Mouse (Mus musculus): ENCODE data around the gene Pde12. TPM values are rescaled to one million over a fixed set of nuclear protein-coding genes. Genes with fewer than 3 reads are reported as not detected.
"Not testable (repeated sequence)": the region's sequence is repeated elsewhere in the genome, so short reads cannot be mapped to it uniquely, and the experiment has no call there.

Gene Pde12
- polyA plus RNA-seq, 1 experiment from 2014 or later = 10.4 TPM

- WGBS = 68% methylated on average over 17 of the region's 17 CpGs
- H3K27me3 ChIP-seq (ENCODE audit: insufficient read depth, low read length); H3K27ac ChIP-seq (ENCODE audit: low read length); H3K4me3 ChIP-seq (ENCODE audit: low read length); ATAC-seq (ENCODE audit: low FRiP score, low TSS enrichment); H3K9ac ChIP-seq (replicated peaks; ENCODE audit: low read length); H3K36me3 ChIP-seq (ENCODE audit: insufficient read depth, low read length); H3K9me3 ChIP-seq (ENCODE audit: low read length); H3K4me2 ChIP-seq (replicated peaks; ENCODE audit: low read depth, low read length): not testable (repeated sequence)
- peaks cover 14% of the 10 kb centered on the region for H3K4me1 ChIP-seq (ENCODE audit: insufficient read depth, low read length)
These were observed 2.4 kb upstream of the Pde12 start for GRCm38 (mm10) chr14:26671870-26672615.

DNA sequence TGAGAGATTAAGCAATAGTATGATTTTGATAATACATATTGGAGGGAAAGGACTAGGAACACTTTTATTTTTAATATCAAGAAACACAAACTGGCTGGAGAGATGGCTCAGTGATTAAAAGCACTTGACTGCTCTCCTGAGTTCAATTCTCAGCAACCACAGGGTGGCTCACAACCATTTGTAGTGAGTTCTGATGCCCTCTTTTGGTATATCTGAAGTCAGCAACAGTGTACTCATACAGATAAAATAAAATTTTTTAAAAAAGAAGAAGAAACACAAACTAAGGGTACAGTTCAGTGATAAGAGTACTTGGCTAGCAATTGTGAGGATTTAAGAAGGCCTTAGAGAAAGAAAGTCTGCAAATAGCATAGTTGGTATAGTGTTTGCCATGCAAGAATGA is 1.3 kb upstream of the Pde12 start:
- Histone ChIP-seq H3K36me3 (ENCODE audit: insufficient read depth, low read length) (peaks cover 4% of the 10 kb centered on the region; the same call in 1 of the 2 replicates), H3K4me3 (ENCODE audit: low read length) (no peak overlapping the region), H3K27me3 (ENCODE audit: insufficient read depth, low read length) (peaks cover 2% of the 10 kb centered on the region; the same call in 1 of the 2 replicates), H3K4me2 (replicated peaks; ENCODE audit: low read depth, low read length) (no peak overlapping the region), H3K9ac (replicated peaks; ENCODE audit: low read length) (no peak overlapping the region), H3K9me3 (ENCODE audit: low read length) (no peaks in the 10 kb centered on the region), H3K4me1 (ENCODE audit: insufficient read depth, low read length) (peaks cover 23% of the 10 kb centered on the region), H3K27ac (ENCODE audit: low read length) (no peak overlapping the region)
- no peak for ATAC-seq (ENCODE audit: low FRiP score, low TSS enrichment)

DNA sequence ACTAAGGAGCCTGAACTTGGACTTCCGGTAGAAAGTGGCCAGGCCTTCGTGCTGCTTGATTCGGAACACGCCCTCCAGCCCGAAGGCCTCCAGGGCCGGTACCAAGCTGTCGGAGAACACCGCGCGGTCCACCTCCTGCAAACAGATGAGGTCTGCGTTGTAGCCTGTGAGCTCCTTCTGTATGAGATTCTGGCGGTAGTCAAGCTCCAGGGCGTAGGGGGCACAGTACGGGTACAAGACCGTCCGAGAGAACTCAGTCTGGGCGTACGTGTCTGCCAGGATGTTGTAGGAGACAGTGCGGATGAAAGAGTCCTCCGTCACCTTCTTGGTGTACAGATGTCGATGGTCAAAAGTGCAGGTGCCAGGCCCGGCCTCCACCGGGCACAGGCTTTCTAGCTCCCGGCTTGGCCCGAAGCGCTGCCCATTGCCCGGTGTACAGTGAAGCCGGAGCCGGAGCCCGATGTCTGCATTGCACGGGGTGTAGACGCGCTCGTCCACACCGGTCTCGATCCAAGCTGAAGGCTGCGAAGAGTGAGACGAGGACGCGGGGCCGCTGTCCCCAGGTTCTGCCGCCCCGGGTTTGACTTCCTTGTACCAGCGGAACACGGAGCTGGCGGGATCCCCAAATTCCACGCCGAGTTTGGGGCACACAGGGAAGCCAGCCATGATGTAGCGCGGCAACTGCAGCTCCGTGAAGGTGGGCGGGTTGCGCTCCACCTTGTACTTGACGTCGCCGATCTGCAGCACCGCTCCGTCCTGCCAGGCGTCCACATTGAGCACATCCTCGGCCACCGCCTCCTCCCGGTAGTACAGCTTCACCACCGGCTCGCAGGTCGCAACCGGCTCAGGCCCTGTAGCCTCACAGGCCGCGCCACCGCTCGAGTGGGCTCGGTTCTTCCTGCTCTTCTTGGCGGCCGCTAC is 1.1 kb downstream of the Pde12 start:
- Histone ChIP-seq H3K4me3 (ENCODE audit: low read length) (peak overlapping the region; percentile 98), H3K36me3 (ENCODE audit: insufficient read depth, low read length) (peaks cover 14% of the 10 kb centered on the region), H3K9me3 (ENCODE audit: low read length) (no peaks in the 10 kb centered on the region), H3K9ac (replicated peaks; ENCODE audit: low read length) (peak overlapping the region; percentile 90), H3K27me3 (ENCODE audit: insufficient read depth, low read length) (no peaks in the 10 kb centered on the region), H3K4me2 (replicated peaks; ENCODE audit: low read depth, low read length) (peak overlapping the region; percentile 88), H3K4me1 (ENCODE audit: insufficient read depth, low read length) (peaks cover 23% of the 10 kb centered on the region), H3K27ac (ENCODE audit: low read length) (peak overlapping the region; percentile 98)
- ATAC-seq (ENCODE audit: low FRiP score, low TSS enrichment) = peak; percentile 74
- under 1% methylated on average over 73 of the region's 73 CpGs for WGBS

- no peak for ATAC-seq (ENCODE audit: low FRiP score, low TSS enrichment)
- peaks cover 23% of the 10 kb centered on the region for H3K4me1 ChIP-seq (ENCODE audit: insufficient read depth, low read length)
- WGBS = 21% methylated on average over 6 of the region's 6 CpGs
- H3K9ac ChIP-seq (replicated peaks; ENCODE audit: low read length) = peak overlapping the region; percentile 90
- H3K27ac ChIP-seq (ENCODE audit: low read length) = no peak overlapping the region; the same call in 1 of the 2 replicates
- H3K4me3 ChIP-seq (ENCODE audit: low read length) = peak overlapping the region; percentile 98
- H3K9me3 ChIP-seq (ENCODE audit: low read length) = no peaks in the 10 kb centered on the region
- H3K4me2 ChIP-seq (replicated peaks; ENCODE audit: low read depth, low read length) = peak overlapping the region; percentile 88
- no peaks in the 10 kb centered on the region for H3K27me3 ChIP-seq (ENCODE audit: insufficient read depth, low read length)
- H3K36me3 ChIP-seq (ENCODE audit: insufficient read depth, low read length) = peaks cover 14% of the 10 kb centered on the region
These were observed 1.7 kb downstream of the Pde12 start for GRCm38 (mm10) chr14:26667991-26668370.

DNA sequence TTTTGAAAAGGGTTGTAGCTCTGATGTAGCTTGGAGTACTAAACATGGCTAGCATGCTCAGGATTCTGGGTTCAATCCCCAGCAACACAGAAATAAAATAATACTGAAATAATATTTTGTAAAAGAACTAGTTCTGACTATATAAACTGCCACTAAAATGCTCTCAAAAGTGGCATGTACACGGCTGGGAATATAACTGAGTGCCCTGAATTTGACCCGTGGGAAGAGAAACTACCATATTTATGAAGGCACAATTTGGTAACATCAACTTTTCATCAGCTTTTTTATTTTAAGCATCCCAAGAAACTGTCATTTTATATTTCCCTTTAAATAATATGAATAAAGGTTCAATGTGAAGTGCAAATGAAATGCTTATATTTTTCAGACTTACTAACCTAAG is 5.8 kb downstream of the Pde12 start:
- Histone ChIP-seq H3K36me3 (ENCODE audit: insufficient read depth, low read length) (peaks cover 21% of the 10 kb centered on the region), H3K27ac (ENCODE audit: low read length) (no peak overlapping the region), H3K4me1 (ENCODE audit: insufficient read depth, low read length) (peaks cover 17% of the 10 kb centered on the region), H3K4me2 (replicated peaks; ENCODE audit: low read depth, low read length) (no peak overlapping the region), H3K4me3 (ENCODE audit: low read length) (no peak overlapping the region), H3K27me3 (ENCODE audit: insufficient read depth, low read length) (no peaks in the 10 kb centered on the region), H3K9me3 (ENCODE audit: low read length) (no peaks in the 10 kb centered on the region), H3K9ac (replicated peaks; ENCODE audit: low read length) (no peak overlapping the region)
- 87% methylated on average over 2 of the region's 2 CpGs for WGBS
- no peak for ATAC-seq (ENCODE audit: low FRiP score, low TSS enrichment)

GRCm38 (mm10) chr14:26662488-26662887 is 7.2 kb downstream of the Pde12 start:
- H3K27me3 ChIP-seq (ENCODE audit: insufficient read depth, low read length) = no peaks in the 10 kb centered on the region
- no peaks in the 10 kb centered on the region for H3K9me3 ChIP-seq (ENCODE audit: low read length)
- H3K4me2 ChIP-seq (replicated peaks; ENCODE audit: low read depth, low read length) = no peak overlapping the region
- 88% methylated on average over 2 of the region's 2 CpGs for WGBS
- ATAC-seq (ENCODE audit: low FRiP score, low TSS enrichment) = no peak
- H3K36me3 ChIP-seq (ENCODE audit: insufficient read depth, low read length) = peaks cover 26% of the 10 kb centered on the region
- H3K4me3 ChIP-seq (ENCODE audit: low read length) = no peak overlapping the region
- no peak overlapping the region for H3K9ac ChIP-seq (replicated peaks; ENCODE audit: low read length)
- H3K4me1 ChIP-seq (ENCODE audit: insufficient read depth, low read length) = peaks cover 11% of the 10 kb centered on the region
- no peak overlapping the region for H3K27ac ChIP-seq (ENCODE audit: low read length)

GRCm38 (mm10) chr14:26662016-26662415 is 7.7 kb downstream of the Pde12 start:
- H3K4me3 ChIP-seq (ENCODE audit: low read length) = no peak overlapping the region
- H3K9me3 ChIP-seq (ENCODE audit: low read length) = no peaks in the 10 kb centered on the region
- ATAC-seq (ENCODE audit: low FRiP score, low TSS enrichment) = no peak
- peaks cover 30% of the 10 kb centered on the region for H3K36me3 ChIP-seq (ENCODE audit: insufficient read depth, low read length)
- 62% methylated on average over 3 of the region's 3 CpGs for WGBS
- no peak overlapping the region for H3K9ac ChIP-seq (replicated peaks; ENCODE audit: low read length)
- no peak overlapping the region for H3K4me2 ChIP-seq (replicated peaks; ENCODE audit: low read depth, low read length)
- H3K27ac ChIP-seq (ENCODE audit: low read length) = no peak overlapping the region
- H3K4me1 ChIP-seq (ENCODE audit: insufficient read depth, low read length) = peaks cover 9% of the 10 kb centered on the region
- no peaks in the 10 kb centered on the region for H3K27me3 ChIP-seq (ENCODE audit: insufficient read depth, low read length)

DNA sequence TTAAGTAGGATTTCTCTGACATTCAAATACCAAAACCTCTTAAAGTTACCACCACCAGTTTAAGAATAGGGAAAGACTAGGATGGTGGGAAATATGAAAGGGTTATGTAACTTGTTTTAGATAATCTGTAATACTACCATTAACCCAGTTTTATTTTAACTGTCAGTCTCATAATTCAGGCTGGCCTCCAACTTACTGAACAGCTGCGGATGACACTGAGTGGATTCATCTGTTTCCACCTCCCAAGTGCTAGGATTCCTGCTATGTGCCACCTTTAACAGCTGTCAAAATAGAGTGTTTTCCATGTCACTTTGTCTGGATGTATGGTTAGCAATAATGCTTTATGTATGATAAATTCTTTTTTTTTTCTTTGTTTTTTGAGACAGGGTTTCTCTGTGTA is 9.4 kb downstream of the Pde12 start:
- no peak overlapping the region for H3K4me3 ChIP-seq (ENCODE audit: low read length)
- no peak overlapping the region for H3K27ac ChIP-seq (ENCODE audit: low read length)
- WGBS = 92% methylated on average over 1 of the region's 1 CpGs
- H3K4me1 ChIP-seq (ENCODE audit: insufficient read depth, low read length) = no peaks in the 10 kb centered on the region
- H3K36me3 ChIP-seq (ENCODE audit: insufficient read depth, low read length) = peaks cover 29% of the 10 kb centered on the region
- ATAC-seq (ENCODE audit: low FRiP score, low TSS enrichment) = no peak
- H3K9ac ChIP-seq (replicated peaks; ENCODE audit: low read length) = no peak overlapping the region
- no peaks in the 10 kb centered on the region for H3K9me3 ChIP-seq (ENCODE audit: low read length)
- no peak overlapping the region for H3K4me2 ChIP-seq (replicated peaks; ENCODE audit: low read depth, low read length)
- H3K27me3 ChIP-seq (ENCODE audit: insufficient read depth, low read length) = no peaks in the 10 kb centered on the region

DNA sequence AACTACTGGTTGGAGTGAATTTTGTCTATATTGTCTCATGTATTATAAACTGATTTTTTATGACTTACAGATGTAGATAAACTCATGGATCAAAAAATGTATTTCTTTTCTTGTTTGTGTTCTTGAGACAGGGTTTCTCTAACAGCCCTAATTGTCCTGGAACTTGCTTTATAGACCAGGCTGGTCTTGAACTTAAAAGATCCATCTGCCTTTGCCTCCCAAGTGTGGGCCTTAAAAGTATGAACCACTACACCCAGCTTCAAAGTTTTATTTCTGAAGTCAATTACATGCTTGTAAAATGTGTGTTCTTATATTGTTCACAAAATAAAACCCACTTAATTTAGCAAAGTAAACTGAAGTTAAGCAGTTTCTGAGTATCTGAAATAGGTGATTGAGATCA is 11.5 kb downstream of the Pde12 start:
- Histone ChIP-seq H3K27me3 (ENCODE audit: insufficient read depth, low read length) (no peaks in the 10 kb centered on the region), H3K4me2 (replicated peaks; ENCODE audit: low read depth, low read length) (no peak overlapping the region), H3K27ac (ENCODE audit: low read length) (no peak overlapping the region), H3K4me3 (ENCODE audit: low read length) (no peak overlapping the region), H3K9ac (replicated peaks; ENCODE audit: low read length) (no peak overlapping the region), H3K36me3 (ENCODE audit: insufficient read depth, low read length) (peaks cover 37% of the 10 kb centered on the region), H3K9me3 (ENCODE audit: low read length) (no peaks in the 10 kb centered on the region), H3K4me1 (ENCODE audit: insufficient read depth, low read length) (no peaks in the 10 kb centered on the region)
- no peak for ATAC-seq (ENCODE audit: low FRiP score, low TSS enrichment)

DNA sequence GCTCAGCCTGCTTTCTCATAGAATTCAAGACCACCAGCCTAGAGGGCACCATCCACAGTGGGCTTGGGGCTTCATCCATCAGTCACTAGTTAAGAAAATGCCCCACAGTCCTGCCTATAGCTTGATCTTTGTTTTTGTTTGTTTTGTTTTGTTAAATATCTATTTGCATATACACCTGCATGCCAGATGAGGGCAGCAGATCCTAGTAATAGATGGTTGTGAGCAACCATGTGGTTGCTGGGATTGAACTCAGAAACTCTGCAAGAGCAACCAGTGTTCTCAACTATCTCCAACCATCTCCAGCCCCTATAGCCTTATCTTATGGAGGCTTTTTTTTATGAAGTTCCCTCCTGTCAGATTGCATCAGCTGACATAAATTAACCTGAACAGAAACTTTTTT is 17.8 kb downstream of the Pde12 start:
- Histone ChIP-seq H3K27me3 (ENCODE audit: insufficient read depth, low read length) (no peaks in the 10 kb centered on the region), H3K9me3 (ENCODE audit: low read length) (no peaks in the 10 kb centered on the region), H3K4me1 (ENCODE audit: insufficient read depth, low read length) (no peaks in the 10 kb centered on the region), H3K4me2 (replicated peaks; ENCODE audit: low read depth, low read length) (no peak overlapping the region), H3K4me3 (ENCODE audit: low read length) (no peak overlapping the region), H3K27ac (ENCODE audit: low read length) (no peak overlapping the region), H3K9ac (replicated peaks; ENCODE audit: low read length) (no peak overlapping the region), H3K36me3 (ENCODE audit: insufficient read depth, low read length) (peaks cover 38% of the 10 kb centered on the region)
- ATAC-seq (ENCODE audit: low FRiP score, low TSS enrichment) = no peak
